Mouse (Mus musculus) heart, embryonic 13.5 days (tissue): Measurements from ENCODE around the gene Pik3r6. TPM values are rescaled to one million over a fixed set of nuclear protein-coding genes. Genes with fewer than 3 reads are reported as not detected.
A peak's percentile ranks its signal among the peaks of the same experiment; 100 is the strongest.

Experiments
- ATAC-seq: fragments of 200-750 bp; cut with Nextera tagmentation; 2 replicates; pipeline ENCODE4 v1.8.0; 2017; ENCODE audit warnings: moderate TSS enrichment; ENCODE audit not compliant: insufficient number of reproducible peaks, low FRiP score, low TSS enrichment; ENCODE audit errors: extremely low read depth
- H3K27ac ChIP-seq: fragments of 300-500 bp; sonication (generic); replicated peaks from 2 replicates; pipeline ENCODE4 v1.5.1; 2015; ENCODE audit warnings: moderate library complexity, mild to moderate bottlenecking, inconsistent platforms
- H3K27me3 ChIP-seq: fragments of 300-500 bp; sonication (generic); replicated peaks from 2 replicates; pipeline ENCODE4 v1.6.1; 2015; ENCODE audit warnings: mild to moderate bottlenecking, inconsistent platforms
- H3K36me3 ChIP-seq: fragments of 300-500 bp; sonication (generic); 2 replicates; pipeline ENCODE4 v1.6.1; 2015; ENCODE audit warnings: mild to moderate bottlenecking, inconsistent platforms
- H3K4me1 ChIP-seq: fragments of 300-500 bp; sonication (generic); 2 replicates; pipeline ENCODE4 v1.6.1; 2015; ENCODE audit warnings: inconsistent platforms
- H3K4me2 ChIP-seq: fragments of 300-500 bp; sonication (generic); 2 replicates; pipeline ENCODE4 v1.6.1; 2015; ENCODE audit warnings: inconsistent platforms, mild to moderate bottlenecking, moderate library complexity
- H3K4me3 ChIP-seq: fragments of 300-500 bp; sonication (generic); 2 replicates; pipeline ENCODE4 v1.5.1; 2015; ENCODE audit warnings: moderate library complexity, mild to moderate bottlenecking, inconsistent platforms
- H3K9ac ChIP-seq: fragments of 300-500 bp; sonication (generic); 2 replicates; pipeline ENCODE4 v1.6.1; 2015; ENCODE audit warnings: inconsistent platforms, mild to moderate bottlenecking, moderate library complexity
- H3K9me3 ChIP-seq: fragments of 300-500 bp; sonication (generic); 2 replicates; pipeline ENCODE4 v1.6.1; 2016; ENCODE audit warnings: inconsistent platforms
- WGBS: fragments of 180-500 bp; shearing (Covaris S2); methylation state at CpG from one replicate; pipeline ENCODE4 v1.1.7; 2015; ENCODE audit warnings: mixed read lengths; 5-methylcytosine and 5-hydroxymethylcytosine counted together
- polyA plus RNA-seq: library from polyadenylated mRNA; unstranded; fragments of >200 nt; fragmentation: Nextera tagmentation; extraction: Ambion mirVana; gene quantifications from 2 replicates; pipeline ENCODE4 v1.2.1, GENCODE M21; 2015

Gene Pik3r6
- polyA plus RNA-seq, 1 experiment from 2014 or later = 4.3 TPM

GRCm38 (mm10) chr11:68487720-68488119, 15.1 kb upstream of the Pik3r6 start:
- Histone ChIP-seq H3K9me3 (no peaks in the 10 kb centered on the region), H3K9ac (no peak overlapping the region), H3K27ac (no peak overlapping the region), H3K27me3 (peaks cover 26% of the 10 kb centered on the region; the same call in 1 of the 2 replicates), H3K36me3 (no peaks in the 10 kb centered on the region), H3K4me1 (peaks cover 14% of the 10 kb centered on the region), H3K4me3 (no peak overlapping the region), H3K4me2 (no peak overlapping the region)
- WGBS = 80% methylated on average over 10 of the region's 10 CpGs
- no peak for ATAC-seq

- H3K4me2 ChIP-seq = no peak overlapping the region
- peaks cover 19% of the 10 kb centered on the region for H3K4me1 ChIP-seq
- WGBS = 54% methylated on average over 6 of the region's 6 CpGs
- no peaks in the 10 kb centered on the region for H3K36me3 ChIP-seq
- H3K27ac ChIP-seq = no peak overlapping the region
- no peak overlapping the region for H3K9ac ChIP-seq
- ATAC-seq = no peak
- no peak overlapping the region for H3K4me3 ChIP-seq
- H3K27me3 ChIP-seq = peaks cover 30% of the 10 kb centered on the region; the same call in 1 of the 2 replicates
- no peaks in the 10 kb centered on the region for H3K9me3 ChIP-seq
Observed at GRCm38 (mm10) chr11:68488256-68488824, 14.5 kb upstream of the Pik3r6 start.

GRCm38 (mm10) chr11:68489236-68489635, 13.6 kb upstream of the Pik3r6 start:
- no peak overlapping the region for H3K9ac ChIP-seq
- H3K4me2 ChIP-seq = no peak overlapping the region
- peaks cover 28% of the 10 kb centered on the region for H3K4me1 ChIP-seq
- 48% methylated on average over 2 of the region's 2 CpGs for WGBS
- no peaks in the 10 kb centered on the region for H3K9me3 ChIP-seq
- H3K36me3 ChIP-seq = no peaks in the 10 kb centered on the region
- ATAC-seq = no peak
- no peak overlapping the region for H3K27ac ChIP-seq
- H3K27me3 ChIP-seq = peaks cover 21% of the 10 kb centered on the region; the same call in 1 of the 2 replicates
- no peak overlapping the region for H3K4me3 ChIP-seq

- no peak overlapping the region for H3K4me3 ChIP-seq
- no peak overlapping the region for H3K4me2 ChIP-seq
- H3K9me3 ChIP-seq = no peaks in the 10 kb centered on the region
- H3K27me3 ChIP-seq = peaks cover 30% of the 10 kb centered on the region; the same call in 1 of the 2 replicates
- ATAC-seq = no peak
- no peak overlapping the region for H3K9ac ChIP-seq
- H3K27ac ChIP-seq = no peak overlapping the region
- no peaks in the 10 kb centered on the region for H3K36me3 ChIP-seq
- 85% methylated on average over 11 of the region's 11 CpGs for WGBS
- peaks cover 26% of the 10 kb centered on the region for H3K4me1 ChIP-seq
Observed at GRCm38 (mm10) chr11:68492592-68492991, 10.2 kb upstream of the Pik3r6 start.

- no peaks in the 10 kb centered on the region for H3K36me3 ChIP-seq
- 18% methylated on average over 5 of the region's 5 CpGs for WGBS
- peak overlapping the region; percentile 16; the same call in 1 of the 2 replicates for H3K4me2 ChIP-seq
- peak overlapping the region; percentile 45; the same call in 1 of the 2 replicates for H3K27ac ChIP-seq
- peak; percentile 39; the same call in 1 of the 2 replicates for ATAC-seq
- no peaks in the 10 kb centered on the region for H3K9me3 ChIP-seq
- peaks cover 30% of the 10 kb centered on the region; the same call in 1 of the 2 replicates for H3K27me3 ChIP-seq
- H3K4me3 ChIP-seq = no peak overlapping the region
- H3K9ac ChIP-seq = no peak overlapping the region
- peaks cover 26% of the 10 kb centered on the region for H3K4me1 ChIP-seq
Observed at GRCm38 (mm10) chr11:68493760-68494159, 9.1 kb upstream of the Pik3r6 start.

- H3K9ac ChIP-seq = no peak overlapping the region
- H3K4me2 ChIP-seq = no peak overlapping the region
- H3K27ac ChIP-seq = peak overlapping the region; percentile 52; the same call in 1 of the 2 replicates
- peaks cover 28% of the 10 kb centered on the region; the same call in 1 of the 2 replicates for H3K27me3 ChIP-seq
- H3K4me1 ChIP-seq = peaks cover 38% of the 10 kb centered on the region
- H3K36me3 ChIP-seq = no peaks in the 10 kb centered on the region
- no peaks in the 10 kb centered on the region for H3K9me3 ChIP-seq
- ATAC-seq = no peak
- H3K4me3 ChIP-seq = no peak overlapping the region
- 54% methylated on average over 6 of the region's 6 CpGs for WGBS
Observed at GRCm38 (mm10) chr11:68497081-68497480, 5.7 kb upstream of the Pik3r6 start.

- Histone ChIP-seq H3K9ac (no peak overlapping the region), H3K9me3 (no peaks in the 10 kb centered on the region), H3K27ac (no peak overlapping the region), H3K27me3 (peaks cover 28% of the 10 kb centered on the region; the same call in 1 of the 2 replicates), H3K4me2 (no peak overlapping the region), H3K4me3 (no peak overlapping the region), H3K4me1 (peaks cover 27% of the 10 kb centered on the region), H3K36me3 (no peaks in the 10 kb centered on the region)
- WGBS = 87% methylated on average over 11 of the region's 11 CpGs
- ATAC-seq = no peak
Observed at GRCm38 (mm10) chr11:68498517-68498916, 4.3 kb upstream of the Pik3r6 start.

- Histone ChIP-seq H3K4me2 (no peak overlapping the region), H3K4me1 (peaks cover 21% of the 10 kb centered on the region), H3K9ac (no peak overlapping the region), H3K4me3 (no peak overlapping the region), H3K36me3 (no peaks in the 10 kb centered on the region), H3K27ac (no peak overlapping the region), H3K27me3 (peaks cover 32% of the 10 kb centered on the region; the same call in 1 of the 2 replicates), H3K9me3 (no peaks in the 10 kb centered on the region)
- WGBS = 59% methylated on average over 8 of the region's 8 CpGs
- ATAC-seq = no peak
Observed at GRCm38 (mm10) chr11:68498999-68499699, 3.7 kb upstream of the Pik3r6 start.

- H3K27me3 ChIP-seq = peaks cover 27% of the 10 kb centered on the region; the same call in 1 of the 2 replicates
- no peaks in the 10 kb centered on the region for H3K9me3 ChIP-seq
- no peak for ATAC-seq
- peak overlapping the region; percentile 16; the same call in 1 of the 2 replicates for H3K4me3 ChIP-seq
- H3K36me3 ChIP-seq = no peaks in the 10 kb centered on the region
- H3K9ac ChIP-seq = peak overlapping the region; percentile 65; the same call in 1 of the 2 replicates
- H3K27ac ChIP-seq = no peak overlapping the region
- 5% methylated on average over 14 of the region's 14 CpGs for WGBS
- peaks cover 19% of the 10 kb centered on the region for H3K4me1 ChIP-seq
- peak overlapping the region; percentile 54 for H3K4me2 ChIP-seq
Observed at GRCm38 (mm10) chr11:68500949-68501350, 1.9 kb upstream of the Pik3r6 start.

GRCm38 (mm10) chr11:68502408-68502807, 411 bp upstream of the Pik3r6 start:
- Histone ChIP-seq H3K27me3 (peaks cover 25% of the 10 kb centered on the region; the same call in 1 of the 2 replicates), H3K4me3 (no peak overlapping the region), H3K9me3 (no peaks in the 10 kb centered on the region), H3K36me3 (no peaks in the 10 kb centered on the region), H3K4me1 (peaks cover 16% of the 10 kb centered on the region), H3K27ac (no peak overlapping the region), H3K4me2 (no peak overlapping the region), H3K9ac (no peak overlapping the region)
- 61% methylated on average over 2 of the region's 2 CpGs for WGBS
- ATAC-seq = no peak

- Histone ChIP-seq H3K4me1 (peaks cover 16% of the 10 kb centered on the region), H3K4me3 (no peak overlapping the region), H3K36me3 (no peaks in the 10 kb centered on the region), H3K9ac (no peak overlapping the region), H3K27me3 (peaks cover 25% of the 10 kb centered on the region; the same call in 1 of the 2 replicates), H3K27ac (no peak overlapping the region), H3K9me3 (no peaks in the 10 kb centered on the region), H3K4me2 (no peak overlapping the region)
- no peak for ATAC-seq
- 72% methylated on average over 11 of the region's 11 CpGs for WGBS
Observed at GRCm38 (mm10) chr11:68504913-68505312, 2.1 kb downstream of the Pik3r6 start.
